Mouse (Mus musculus): ENCODE measurements around the gene Ubtfl1.
"Not testable (repeated sequence)": the region's sequence is repeated elsewhere in the genome, so short reads cannot be mapped to it uniquely, and the experiment has no call there.

Ubtfl1 gene

GRCm38 (mm10) chr9:18404118-18404517 is at the start of gene Ubtfl1:
Ubtfl1 (plus strand) TSS chr9:18404418.
- DNase-seq (ENCODE audit: low read depth in 1 of 2, low spot score in 2 of 2), result no peak

- not testable (repeated sequence) for DNase-seq (ENCODE audit: low read depth in 1 of 2, low spot score in 2 of 2)
Measured at GRCm38 (mm10) chr9:18373026-18373425, 31.2 kb upstream of the Ubtfl1 start.

GRCm38 (mm10) chr9:18385782-18386181 is 18.4 kb upstream of the Ubtfl1 start:
- DNase-seq (ENCODE audit: low read depth in 1 of 2, low spot score in 2 of 2), result no peak

- no peak for DNase-seq (ENCODE audit: low read depth in 1 of 2, low spot score in 2 of 2)
Measured at GRCm38 (mm10) chr9:18399629-18400028, 4.6 kb upstream of the Ubtfl1 start.

- not testable (repeated sequence) for DNase-seq (ENCODE audit: low read depth in 1 of 2, low spot score in 2 of 2)
Measured at GRCm38 (mm10) chr9:18402895-18403294, 1.3 kb upstream of the Ubtfl1 start, which contains the start of gene Naalad2. Naalad2 (minus strand) TSS chr9:18402995.

GRCm38 (mm10) chr9:18412371-18412770 is 8.2 kb downstream of the Ubtfl1 start:
- not testable (repeated sequence) for DNase-seq (ENCODE audit: low read depth in 1 of 2, low spot score in 2 of 2)

GRCm38 (mm10) chr9:18430354-18430753 is 26.1 kb downstream of the Ubtfl1 start, which contains the start of gene Mbd3l2:
Mbd3l2 (plus strand) TSS chr9:18430654.
- no peak for DNase-seq (ENCODE audit: low read depth in 1 of 2, low spot score in 2 of 2)

GRCm38 (mm10) chr9:18431687-18432086 is 27.5 kb downstream of the Ubtfl1 start:
- no peak for DNase-seq (ENCODE audit: low read depth in 1 of 2, low spot score in 2 of 2)

GRCm38 (mm10) chr9:18456520-18456919 is 52.3 kb downstream of the Ubtfl1 start:
- DNase-seq (ENCODE audit: low read depth in 1 of 2, low spot score in 2 of 2), result no peak
